Mouse (Mus musculus) heart, embryonic 14.5 days (tissue): Measurements from ENCODE around the gene Dthd1. TPM values are rescaled to one million over a fixed set of nuclear protein-coding genes. Genes with fewer than 3 reads are reported as not detected.
A peak's percentile ranks its signal among the peaks of the same experiment; 100 is the strongest.

ENCODE experiments used
- ATAC-seq: fragments of 200-750 bp; cut with Nextera tagmentation; 2 replicates; pipeline ENCODE4 v1.8.0; 2017; ENCODE audit warnings: low read depth, moderate TSS enrichment; ENCODE audit not compliant: insufficient number of reproducible peaks, insufficient read depth, low FRiP score
- H3K27ac ChIP-seq, 2 experiments: fragments of 200-500 bp in 1 of 2; fragments of 300-500 bp in 1 of 2; sonication (generic) in 1 of 2; replicated peaks in 1 of 2; 2 replicates each; pipeline ENCODE4 v1.5.1; 2012 to 2014; ENCODE audit warnings: low read depth in 2 of 2, low read length in 2 of 2, control low read depth in 1 of 2, mild to moderate bottlenecking in 1 of 2, mixed read lengths in 1 of 2; ENCODE audit not compliant: control insufficient read depth in 1 of 2, insufficient read depth in 1 of 2
- H3K27me3 ChIP-seq: fragments of 300-500 bp; sonication (generic); 2 replicates; pipeline ENCODE4 v1.6.1; 2014; ENCODE audit warnings: mild to moderate bottlenecking, low read length, control low read depth; ENCODE audit not compliant: control insufficient read depth, insufficient read depth
- H3K36me3 ChIP-seq: fragments of 300-500 bp; sonication (generic); 2 replicates; pipeline ENCODE4 v1.6.1; 2014; ENCODE audit warnings: mild to moderate bottlenecking, control low read depth, low read length, mixed read lengths; ENCODE audit not compliant: control insufficient read depth, insufficient read depth
- H3K4me1 ChIP-seq, 2 experiments: fragments of 200-500 bp in 1 of 2; fragments of 300-500 bp in 1 of 2; sonication (generic) in 1 of 2; 2 replicates each; pipeline ENCODE4 v1.6.1; 2012 to 2014; ENCODE audit warnings: low read length in 2 of 2, control low read depth in 1 of 2, mixed read lengths in 1 of 2; ENCODE audit not compliant: control insufficient read depth in 2 of 2, insufficient read depth in 2 of 2
- H3K4me2 ChIP-seq: fragments of 300-500 bp; sonication (generic); 2 replicates; pipeline ENCODE4 v1.6.1; 2014; ENCODE audit warnings: mild to moderate bottlenecking, low read length
- H3K4me3 ChIP-seq, 2 experiments: fragments of 200-500 bp in 1 of 2; fragments of 300-500 bp in 1 of 2; sonication (generic) in 1 of 2; 2 replicates each; pipeline ENCODE4 v1.5.1; 2012 to 2014; ENCODE audit warnings: low read length in 2 of 2, mild to moderate bottlenecking in 2 of 2, control low read depth in 1 of 2, low read depth in 1 of 2, moderate library complexity in 1 of 2; ENCODE audit not compliant: control insufficient read depth in 1 of 2, insufficient read depth in 1 of 2
- H3K9ac ChIP-seq: fragments of 300-500 bp; sonication (generic); 2 replicates; pipeline ENCODE4 v1.6.1; 2014; ENCODE audit warnings: mild to moderate bottlenecking, low read length
- H3K9me3 ChIP-seq: fragments of 300-500 bp; sonication (generic); 2 replicates; pipeline ENCODE4 v1.6.1; 2016; ENCODE audit warnings: low read length, control low read depth; ENCODE audit not compliant: control insufficient read depth
- WGBS: fragments of 180-500 bp; shearing (Covaris S2); extraction: QIAGEN DNeasy Blood & Tissue Kit; methylation state at CpG from one replicate; pipeline ENCODE4 v1.1.7; 2014; 5-methylcytosine and 5-hydroxymethylcytosine counted together
- polyA plus RNA-seq: library from polyadenylated mRNA; unstranded; fragments of >200 nt; fragmentation: Nextera tagmentation; extraction: Ambion mirVana; gene quantifications from 2 replicates; pipeline ENCODE4 v1.2.1, GENCODE M21; 2014

Gene Dthd1
- polyA plus RNA-seq: 0.11 TPM in 1 of 2 replicates, not detected in the other

GRCm38 (mm10) chr5:62813402-62814071, at the start of gene Dthd1:
Gene Dthd1, plus strand, starts transcription at chr5:62813823.
- WGBS: 73% methylated on average over 6 of the region's 6 CpGs
- Histone ChIP-seq H3K4me1 (no peaks in the 10 kb centered on the region), H3K4me2 (no peak within 1 kb of the TSS), H3K4me3 (no peak within 1 kb of the TSS), H3K27me3 (no peaks in the 10 kb centered on the region), H3K9me3 (0 out of 2 replicates have a peak, but pooled peaks cover 2% of the 10 kb centered on the region), H3K9ac (no peak within 1 kb of the TSS), H3K27ac (no peak within 1 kb of the TSS), H3K36me3 (no peaks in the 10 kb centered on the region)
- ATAC-seq: no peak

- no peak overlapping the region for H3K9ac ChIP-seq
- H3K27me3 ChIP-seq: no peaks in the 10 kb centered on the region
- H3K4me2 ChIP-seq: no peak overlapping the region
- peaks cover 9 to 15% of the 10 kb centered on the region in 2 experiments for H3K4me1 ChIP-seq
- no peak for ATAC-seq
- 68% methylated on average over 5 of the region's 5 CpGs for WGBS
- no peaks in the 10 kb centered on the region for H3K36me3 ChIP-seq
- no peak overlapping the region for H3K4me3 ChIP-seq
- no peak overlapping the region for H3K27ac ChIP-seq
- no peaks in the 10 kb centered on the region for H3K9me3 ChIP-seq
These were observed 49.5 kb upstream of the Dthd1 start for GRCm38 (mm10) chr5:62764161-62764560.

- WGBS: 19% methylated on average over 5 of the region's 5 CpGs
- peaks cover 9 to 15% of the 10 kb centered on the region in 2 experiments for H3K4me1 ChIP-seq
- peak overlapping the region; percentile 69 to 87 for H3K4me3 ChIP-seq
- no peaks in the 10 kb centered on the region for H3K36me3 ChIP-seq
- H3K27me3 ChIP-seq: no peaks in the 10 kb centered on the region
- H3K9me3 ChIP-seq: no peaks in the 10 kb centered on the region
- H3K4me2 ChIP-seq: peak overlapping the region; percentile 74
- peak overlapping the region; percentile 76 for H3K9ac ChIP-seq
- no peak overlapping the region for H3K27ac ChIP-seq
- ATAC-seq: no peak
These were observed 48.2 kb upstream of the Dthd1 start for GRCm38 (mm10) chr5:62765459-62765783.

GRCm38 (mm10) chr5:62765784-62766701, 47.6 kb upstream of the Dthd1 start, which contains the start of gene Arap2:
Gene Arap2, minus strand, starts transcription at chr5:62766159.
- no peaks in the 10 kb centered on the region for H3K9me3 ChIP-seq
- peak within 1 kb of the TSS; percentile 69 to 87 for H3K4me3 ChIP-seq
- peak; percentile 85 for ATAC-seq
- WGBS: under 1% methylated on average over 95 of the region's 106 CpGs
- 0 out of 4 replicates have a peak within 1 kb of the TSS, but pooled peaks of 1 of the 2 experiments have one; percentile 2 for H3K27ac ChIP-seq
- H3K36me3 ChIP-seq: no peaks in the 10 kb centered on the region
- peak within 1 kb of the TSS; percentile 74 for H3K4me2 ChIP-seq
- H3K9ac ChIP-seq: peak within 1 kb of the TSS; percentile 76
- peaks cover 7 to 15% of the 10 kb centered on the region in 2 experiments for H3K4me1 ChIP-seq
- H3K27me3 ChIP-seq: no peaks in the 10 kb centered on the region

GRCm38 (mm10) chr5:62771775-62772599, 41.6 kb upstream of the Dthd1 start:
- Histone ChIP-seq H3K27me3 (no peaks in the 10 kb centered on the region), H3K4me3 (no peak overlapping the region), H3K4me2 (no peak overlapping the region), H3K4me1 (no peaks in the 10 kb centered on the region), H3K36me3 (no peaks in the 10 kb centered on the region), H3K9ac (no peak overlapping the region), H3K9me3 (no peaks in the 10 kb centered on the region), H3K27ac (no peak overlapping the region)
- WGBS: 80% methylated on average over 11 of the region's 11 CpGs
- no peak for ATAC-seq

GRCm38 (mm10) chr5:62777804-62778203, 35.8 kb upstream of the Dthd1 start:
- Histone ChIP-seq H3K4me1 (no peaks in the 10 kb centered on the region), H3K4me3 (no peak overlapping the region), H3K4me2 (no peak overlapping the region), H3K36me3 (no peaks in the 10 kb centered on the region), H3K9ac (no peak overlapping the region), H3K27me3 (no peaks in the 10 kb centered on the region), H3K27ac (no peak overlapping the region), H3K9me3 (no peaks in the 10 kb centered on the region)
- ATAC-seq: no peak
- WGBS: 84% methylated on average over 8 of the region's 8 CpGs

GRCm38 (mm10) chr5:62778682-62779081, 34.9 kb upstream of the Dthd1 start:
- 77% methylated on average over 5 of the region's 5 CpGs for WGBS

More at GRCm38 (mm10) chr5:62778682-62779081, 34.9 kb upstream of the Dthd1 start:
- H3K9ac ChIP-seq: no peak overlapping the region
- no peaks in the 10 kb centered on the region for H3K27me3 ChIP-seq
- no peaks in the 10 kb centered on the region for H3K36me3 ChIP-seq
- H3K4me3 ChIP-seq: no peak overlapping the region
- no peak for ATAC-seq
- H3K4me1 ChIP-seq: no peaks in the 10 kb centered on the region
- H3K4me2 ChIP-seq: no peak overlapping the region
- H3K9me3 ChIP-seq: no peaks in the 10 kb centered on the region
- H3K27ac ChIP-seq: no peak overlapping the region
